Mouse (Mus musculus) kidney, postnatal 4 days (tissue): ENCODE results near the gene Olfr248.
"Not testable (repeated sequence)": the region's sequence is repeated elsewhere in the genome, so short reads cannot be mapped to it uniquely, and the experiment has no call there.

Source experiments
- DNase-seq, 2 experiments: peaks; one replicate each; pipeline ENCODE4 v3.0.0; 2021; ENCODE audit warnings: mixed read lengths in 2 of 2

The Olfr248 gene

DNA sequence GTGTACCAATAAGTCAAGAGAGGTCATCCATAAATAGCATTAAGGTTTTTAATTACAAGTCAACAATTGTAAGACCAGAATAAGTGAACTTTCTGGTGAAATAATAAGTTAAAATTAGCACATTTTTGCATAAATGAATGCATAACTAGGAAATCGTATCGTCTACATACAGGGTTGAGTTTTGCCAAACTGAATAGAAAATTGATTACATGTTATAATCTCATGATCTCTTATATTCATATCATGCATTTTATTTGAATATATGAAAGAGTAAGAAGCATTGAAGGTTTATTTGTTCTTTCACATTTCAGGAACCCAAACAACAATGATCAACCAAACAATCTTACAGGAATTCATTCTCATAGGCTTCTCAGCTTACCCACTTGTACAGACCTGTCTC, at the start of gene Olfr248:
Olfr248 (plus strand) TSS at position 301 of the 400 bp plus-strand sequence.
- no peak for DNase-seq

DNA sequence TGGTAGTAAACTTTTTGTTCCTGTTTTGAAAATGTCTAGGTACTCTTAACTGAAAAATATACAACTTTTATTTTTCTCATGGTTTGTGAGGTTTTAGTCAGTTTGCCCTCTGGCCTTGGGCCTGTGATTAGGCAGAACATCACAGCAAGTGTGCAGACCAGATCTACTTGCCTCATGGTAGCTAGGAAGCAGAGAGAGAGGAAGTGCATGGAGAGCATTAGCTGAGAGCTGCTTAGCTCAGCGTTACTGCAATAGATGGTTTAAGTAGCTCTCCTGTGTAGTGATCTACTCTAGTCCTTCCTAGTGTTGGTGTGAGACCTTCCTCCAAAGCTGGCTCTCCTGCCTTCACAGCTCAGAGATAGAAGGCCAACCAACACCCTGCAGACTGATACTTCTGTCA, 37.2 kb upstream of the Olfr248 start:
- DNase-seq = not testable (repeated sequence)

DNA sequence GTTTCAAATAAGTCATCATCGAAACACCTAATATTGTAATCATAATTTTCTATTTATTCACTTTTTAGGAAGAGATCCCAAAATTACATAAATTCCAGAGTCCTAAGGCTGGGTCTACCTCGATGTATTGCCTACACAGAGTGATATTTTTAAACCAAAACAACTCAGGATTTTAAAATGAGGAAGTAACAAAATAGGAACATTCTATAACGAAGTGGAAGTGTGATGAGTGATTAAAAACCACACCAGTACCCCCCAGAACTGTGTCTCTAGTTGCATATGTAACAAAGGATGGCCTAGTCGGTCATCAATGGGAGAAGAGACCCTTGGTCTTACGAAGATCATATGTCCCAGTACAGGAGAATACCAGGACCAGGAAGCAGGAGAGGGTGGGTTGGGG, 36.2 kb upstream of the Olfr248 start:
- DNase-seq = no peak

DNA sequence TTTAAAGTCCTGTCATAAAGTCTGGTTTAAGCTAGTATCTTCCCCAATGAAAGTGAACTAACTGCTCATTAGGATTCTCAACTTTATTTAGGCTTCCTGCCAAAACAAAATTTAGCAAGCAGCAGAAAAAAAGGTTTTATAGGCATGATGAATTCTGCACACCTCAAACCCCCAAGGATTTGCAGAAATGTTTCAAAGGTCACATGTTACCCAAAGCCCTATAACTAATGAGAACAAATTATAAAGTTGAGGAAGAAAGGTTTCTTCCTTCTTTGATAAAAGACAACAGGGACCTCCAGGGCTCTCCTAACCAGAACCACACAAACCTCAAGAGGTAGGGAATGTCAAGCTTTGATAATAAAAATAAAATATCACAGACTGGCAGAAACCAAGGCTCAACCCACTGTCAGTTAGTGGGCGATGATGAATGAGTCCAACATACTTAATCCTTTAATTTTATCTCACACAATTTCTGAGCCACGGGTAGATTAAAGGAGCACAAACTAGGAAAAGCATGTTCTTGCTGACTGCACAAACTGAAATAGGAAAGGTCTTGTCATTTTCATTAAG, 25.9 kb upstream of the Olfr248 start, which contains the start of gene Olfr417:
Olfr417 (plus strand) TSS at position 241 of the 570 bp plus-strand sequence.
- DNase-seq = no peak

DNA sequence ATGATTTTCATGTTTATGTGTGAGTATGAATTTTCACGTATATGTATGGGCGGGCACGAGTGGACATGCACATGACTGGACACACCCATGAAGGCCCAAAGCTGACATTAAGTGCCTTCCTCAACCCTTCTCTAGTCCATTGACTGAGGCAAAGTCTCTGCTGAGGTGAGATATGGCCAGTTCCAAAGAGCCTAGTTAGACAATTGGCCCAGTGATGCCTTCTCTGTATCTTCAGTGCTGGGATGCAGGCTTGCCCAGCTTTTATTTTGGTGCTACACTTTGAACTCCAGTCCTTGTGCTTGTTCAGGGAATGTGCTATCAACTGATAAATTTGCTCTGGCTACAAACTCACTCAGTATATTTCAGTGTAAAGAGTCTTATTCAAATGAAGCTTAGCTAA, 17.0 kb upstream of the Olfr248 start:
- DNase-seq = no peak

DNA sequence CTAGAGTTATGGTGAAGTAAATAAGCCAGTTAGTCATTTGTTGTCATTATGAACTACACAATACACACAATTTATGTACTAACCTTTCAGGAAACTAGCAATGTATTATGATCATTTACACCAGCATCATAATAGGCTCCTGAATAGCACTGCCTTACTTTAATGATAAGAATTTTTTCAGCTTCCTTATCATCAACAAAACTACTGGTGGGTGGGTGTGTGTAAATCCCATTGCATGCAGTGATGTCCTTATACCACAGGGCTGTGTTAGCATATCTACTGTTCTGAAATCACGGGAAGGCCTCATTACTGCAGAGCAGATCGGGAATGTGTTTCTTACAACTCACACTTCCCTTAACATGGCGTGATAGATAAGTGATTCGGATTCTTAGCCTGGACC, 32.1 kb downstream of the Olfr248 start:
- no peak for DNase-seq

DNA sequence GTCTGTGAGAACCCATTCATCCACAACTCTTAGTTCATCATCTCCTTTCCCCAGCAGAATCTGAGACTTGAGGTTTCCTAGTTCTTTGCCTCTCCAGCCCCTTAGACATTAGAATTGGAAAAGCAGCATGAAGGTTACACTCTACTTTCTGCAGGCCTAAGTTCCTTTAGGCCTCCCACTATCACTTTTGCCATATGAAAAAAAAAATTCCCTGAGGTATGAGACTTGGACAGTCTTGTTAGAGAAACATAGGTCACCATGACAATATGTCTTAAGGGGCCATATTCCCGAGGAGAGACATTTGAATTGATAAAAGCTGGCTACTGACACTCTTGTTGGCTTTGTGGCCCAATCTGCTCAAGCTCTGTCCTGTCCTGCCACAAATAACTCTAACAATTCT, 32.9 kb downstream of the Olfr248 start, which contains the start of gene Olfr414:
Olfr414 (plus strand) TSS at position 301 of the 400 bp plus-strand sequence.
- DNase-seq = no peak

DNA sequence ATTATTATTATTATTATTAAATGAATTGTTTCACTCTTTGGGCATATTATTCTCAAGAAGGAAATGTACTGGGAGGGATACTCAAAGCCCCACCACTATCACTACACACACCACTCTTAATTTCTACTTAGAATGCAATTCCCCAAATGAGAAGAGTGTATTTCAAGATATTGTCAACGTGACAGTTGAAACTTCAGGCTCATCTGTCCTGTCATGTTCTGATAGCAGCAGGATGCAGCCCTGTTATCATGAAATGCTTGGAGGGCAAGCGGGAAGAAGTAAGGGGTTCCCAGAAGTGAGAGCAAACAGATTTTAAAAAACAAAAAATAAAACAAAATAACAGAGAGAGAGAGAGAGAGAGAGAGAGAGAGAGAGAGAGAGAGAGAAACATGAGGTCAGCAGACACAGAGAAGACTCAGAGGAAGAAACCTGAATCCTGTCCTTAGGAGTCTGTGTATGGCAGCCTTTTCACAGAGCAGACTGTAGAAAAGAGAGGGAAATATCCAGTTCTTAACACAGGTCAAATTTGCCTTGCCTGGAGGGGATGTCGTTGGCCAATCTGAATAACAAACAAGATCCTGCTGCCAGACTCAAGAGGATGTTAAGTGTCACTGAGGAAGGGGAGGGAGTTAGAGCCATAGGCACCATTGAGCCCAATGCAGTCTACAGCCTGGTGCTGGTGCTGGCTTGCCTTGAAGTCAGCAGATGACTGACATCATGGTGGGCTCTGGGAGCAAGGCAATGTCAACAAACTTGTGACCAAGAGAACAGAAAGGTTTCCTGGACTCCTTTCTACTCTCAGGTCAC, 35.5 kb downstream of the Olfr248 start:
- no peak for DNase-seq

DNA sequence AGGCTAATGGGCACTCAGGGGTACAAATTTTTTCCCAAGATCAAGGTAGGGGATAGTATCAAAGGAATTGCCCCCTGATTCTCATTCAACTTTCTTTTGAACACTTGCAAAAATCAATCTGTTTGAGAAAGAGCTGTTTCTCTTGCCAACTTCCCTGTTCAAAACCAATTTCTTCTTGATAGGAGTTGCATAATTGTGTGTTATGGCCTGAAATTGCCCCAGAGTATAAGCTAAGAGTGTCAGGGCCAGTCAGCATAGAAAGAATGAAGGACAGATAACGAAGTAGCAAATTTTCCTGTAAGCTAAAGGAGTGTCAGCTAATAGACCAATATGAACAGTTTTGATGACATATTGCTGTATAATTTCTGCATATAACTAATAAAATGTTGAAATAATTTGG, 36.6 kb downstream of the Olfr248 start:
- DNase-seq = no peak

DNA sequence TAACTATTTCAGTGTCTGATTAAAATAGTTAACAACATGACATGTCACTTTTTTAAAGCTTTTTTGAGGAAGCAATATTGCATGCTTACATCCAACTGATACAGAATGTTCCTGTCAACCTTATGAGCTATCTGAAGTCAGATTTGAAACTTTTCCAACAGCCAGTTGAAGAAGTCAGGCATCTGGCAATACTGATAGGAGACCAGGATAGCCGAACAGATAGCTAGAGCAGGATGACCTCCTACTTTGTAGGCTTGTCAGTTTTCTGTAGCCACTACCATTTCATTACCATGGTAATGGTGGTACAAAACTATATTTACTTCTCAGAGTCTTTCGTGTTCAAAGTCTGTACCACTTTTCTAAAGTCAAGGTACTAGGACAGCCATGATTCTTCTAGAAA, 37.6 kb downstream of the Olfr248 start:
- DNase-seq = no peak

DNA sequence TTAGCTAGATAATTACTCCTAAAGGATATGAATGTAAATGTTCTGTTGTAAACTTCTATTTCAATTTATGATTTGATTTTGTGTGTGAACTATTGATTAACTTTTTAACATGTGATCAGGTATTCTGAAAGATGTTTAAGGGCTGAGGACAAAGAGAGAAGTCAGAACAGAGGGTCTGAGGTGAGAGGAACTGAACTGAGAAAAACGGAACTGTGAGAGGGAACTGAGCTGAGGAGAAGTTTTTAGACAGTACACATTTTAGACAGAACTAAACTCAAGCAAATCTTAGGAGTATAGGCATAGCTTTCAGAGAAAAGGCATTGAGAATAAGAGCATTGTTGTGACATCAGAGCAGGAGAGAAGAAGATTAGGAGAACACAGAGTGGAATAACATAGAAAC, 43.3 kb downstream of the Olfr248 start:
- DNase-seq = no peak
